Mouse (Mus musculus): Measurements from ENCODE around the gene Fbxo34. TPM values are rescaled to one million over a fixed set of nuclear protein-coding genes. Genes with fewer than 3 reads are reported as not detected.

Fbxo34 gene
- polyA plus RNA-seq, 1 experiment from 2014 or later, result 19.8 TPM

Other genes starting within 250 kb of the Fbxo34 start
- 36.9 and 54.8 TPM in 2 replicates for gene Wdhd1, start 173.6 kb upstream of the Fbxo34 start, polyA plus RNA-seq (2016; fragmentation: Nextera tagmentation; extraction: Ambion mirVana)
- gene Socs4, start 173.5 kb upstream of the Fbxo34 start, polyA plus RNA-seq (2016; fragmentation: Nextera tagmentation; extraction: Ambion mirVana), result 4.2 and 4.6 TPM in 2 replicates
- 72.0 and 104 TPM in 2 replicates for gene Mapk1ip1l, start 152.2 kb upstream of the Fbxo34 start, polyA plus RNA-seq (2016; fragmentation: Nextera tagmentation; extraction: Ambion mirVana)
- 0.43 and 0.91 TPM in 2 replicates for gene Lgals3, start 82.7 kb upstream of the Fbxo34 start, polyA plus RNA-seq (2016; fragmentation: Nextera tagmentation; extraction: Ambion mirVana)
- gene Dlgap5, start 32.0 kb upstream of the Fbxo34 start, polyA plus RNA-seq (2016; fragmentation: Nextera tagmentation; extraction: Ambion mirVana), result 56.6 and 76.9 TPM in 2 replicates
- gene Atg14, start 120.2 kb downstream of the Fbxo34 start, polyA plus RNA-seq (2016; fragmentation: Nextera tagmentation; extraction: Ambion mirVana), result 16.5 and 16.6 TPM in 2 replicates
- 44.3 and 62.6 TPM in 2 replicates for gene Ktn1, start 198.0 kb downstream of the Fbxo34 start, polyA plus RNA-seq (2016; fragmentation: Nextera tagmentation; extraction: Ambion mirVana)

Data from hindbrain, embryonic 10.5 days (tissue).